Mouse (Mus musculus) telencephalon, adult 2 months (tissue): ENCODE measurements at regions not wholly inside any gene's neighbourhood (a gene's known extent, or its start where the extent isn't known, plus 50 kb on each side); places are given as distances from the start of the nearest gene placed in this dataset.
A peak's percentile ranks its signal among the peaks of the same experiment; 100 is the strongest.

ENCODE experiments used
- DNase-seq: peaks from one replicate; pipeline ENCODE4 v3.0.0-alpha.2; 2011; ENCODE audit warnings: low read depth, low spot score

- no peak for DNase-seq
Observed at GRCm38 (mm10) chr8:11909146-11909545, 68.9 kb downstream of the Tex29 start.

- no peak for DNase-seq
Observed at GRCm38 (mm10) chr8:11911639-11912450, 71.6 kb downstream of the Tex29 start.

GRCm38 (mm10) chr8:11912451-11913128, 72.3 kb downstream of the Tex29 start:
- DNase-seq, result no peak

- DNase-seq, result no peak
Observed at GRCm38 (mm10) chr8:11913129-11913900, 73.0 kb downstream of the Tex29 start.

GRCm38 (mm10) chr8:11914131-11914530, 73.9 kb downstream of the Tex29 start:
- no peak for DNase-seq

- DNase-seq, result no peak
Observed at GRCm38 (mm10) chr8:11914681-11915474, 74.6 kb downstream of the Tex29 start.

GRCm38 (mm10) chr8:11915721-11916120, 75.4 kb downstream of the Tex29 start:
- no peak for DNase-seq

- DNase-seq, result no peak
Observed at GRCm38 (mm10) chr8:11919876-11920275, 79.6 kb downstream of the Tex29 start.

- no peak for DNase-seq
Observed at GRCm38 (mm10) chr8:11923115-11923514, 82.8 kb downstream of the Tex29 start.

- DNase-seq, result peak; percentile 19
Observed at GRCm38 (mm10) chr8:11924165-11924564, 83.9 kb downstream of the Tex29 start.

- peak; percentile 49 for DNase-seq
Observed at GRCm38 (mm10) chr8:11942892-11943332, 102.6 kb downstream of the Tex29 start.

- DNase-seq, result no peak
Observed at GRCm38 (mm10) chr8:11947766-11948165, 107.5 kb downstream of the Tex29 start.

- no peak for DNase-seq
Observed at GRCm38 (mm10) chr8:11956268-11956667, 116.0 kb downstream of the Tex29 start.

GRCm38 (mm10) chr8:11957046-11957783, 116.9 kb downstream of the Tex29 start:
- peak; percentile 32 for DNase-seq

- DNase-seq, result no peak
Observed at GRCm38 (mm10) chr8:11958176-11958575, 117.9 kb downstream of the Tex29 start.

GRCm38 (mm10) chr8:11959466-11959865, 119.2 kb downstream of the Tex29 start:
- no peak for DNase-seq

- DNase-seq, result no peak
Observed at GRCm38 (mm10) chr8:11963575-11963974, 123.3 kb downstream of the Tex29 start.

- DNase-seq, result no peak
Observed at GRCm38 (mm10) chr8:11967670-11968069, 127.4 kb downstream of the Tex29 start.

- DNase-seq, result peak; percentile 40
Observed at GRCm38 (mm10) chr8:11970515-11970914, 130.2 kb downstream of the Tex29 start.

GRCm38 (mm10) chr8:11973436-11973835, 133.2 kb downstream of the Tex29 start:
- DNase-seq, result no peak

GRCm38 (mm10) chr8:11977121-11977520, 136.8 kb downstream of the Tex29 start:
- DNase-seq, result no peak
